In genomic region chr2:158283136-158283535, GRCm38 (mm10) we compare ENCODE assay signal across 30 mouse cellular contexts. TPM values are rescaled to one million over a fixed set of nuclear protein-coding genes. Genes with fewer than 3 reads are reported as not detected.
"Had no signal": no experiment of that assay in that cellular context is flagged by ENCODE, and none has a peak within 500 bp of the region (broad histone marks: within the 10 kb centered on the region; RNA-seq: fewer than 3 reads in every experiment).

No protein-coding gene starts in this region.

- ATAC-seq: hindbrain, embryonic 16.5 days; inflammation-experienced regulatory T-cells, adult 6 months; intestine, embryonic 15.5 days; intestine, postnatal 0 days; liver, embryonic 12.5 days had no signal

- DNase-seq: gastrocnemius, adult 2 months; gastrocnemius, postnatal 10 days; gastrocnemius, postnatal 25 days; heart, adult 2 months; heart, postnatal 10 days; heart, postnatal 4 days; kidney, adult 18-20 months; kidney, adult 8-10 months; kidney, postnatal 10 days; kidney, postnatal 4 days had no signal

- H3K9me3 ChIP-seq: heart, embryonic 12.5 days; hindbrain, embryonic 10.5 days; hindbrain, embryonic 12.5 days; intestine, embryonic 15.5 days; limb, embryonic 13.5 days; limb, embryonic 15.5 days; liver, embryonic 12.5 days had no signal

- H3K4me1 ChIP-seq: intestine, embryonic 15.5 days; limb, embryonic 15.5 days had no signal

- H3K36me3 ChIP-seq: heart, embryonic 12.5 days; hindbrain, embryonic 10.5 days; hindbrain, embryonic 12.5 days; intestine, embryonic 15.5 days; limb, embryonic 13.5 days; limb, embryonic 15.5 days; liver, embryonic 12.5 days had no signal

- H3K27me3 ChIP-seq: hindbrain, embryonic 12.5 days; intestine, embryonic 15.5 days; limb, embryonic 13.5 days had no signal

- H3K27ac ChIP-seq: gastrocnemius, adult 2 months; heart, adult 2 months; hindbrain, embryonic 10.5 days; hindbrain, embryonic 12.5 days; hindbrain, embryonic 14.5 days; intestine, embryonic 15.5 days; layer of hippocampus, adult 2 months; left cerebral cortex, adult 2 months; limb, embryonic 13.5 days; limb, embryonic 15.5 days; liver, embryonic 12.5 days; liver, embryonic 14.5 days had no signal

- H3K4me3 ChIP-seq: gastrocnemius, adult 2 months; heart, adult 2 months; heart, embryonic 12.5 days; hindbrain, embryonic 10.5 days; hindbrain, embryonic 12.5 days; intestine, embryonic 15.5 days; layer of hippocampus, adult 2 months; left cerebral cortex, adult 2 months; limb, embryonic 13.5 days; limb, embryonic 15.5 days; liver, embryonic 12.5 days had no signal

RNA-seq across cellular contexts. Expression of gene Bpi, which starts 25.2 kb away (rescaled TPM):
- polyA plus RNA-seq: heart, adult 2 months; heart, embryonic 12.5 days; heart, embryonic 14.5 days; heart, embryonic 16.5 days; hindbrain, embryonic 10.5 days; hindbrain, embryonic 12.5 days; hindbrain, embryonic 14.5 days; hindbrain, embryonic 16.5 days; inflammation-experienced regulatory T-cells, adult 6 months; intestine, embryonic 15.5 days; intestine, postnatal 0 days; kidney, embryonic 16.5 days; limb, embryonic 11.5 days; limb, embryonic 13.5 days; limb, embryonic 15.5 days; liver, adult 2 months; liver, embryonic 12.5 days; liver, embryonic 14.5 days; liver, embryonic 16.5 days had no signal

RNA-seq across cellular contexts. Expression of gene D630003M21Rik, which starts 54.1 kb away (rescaled TPM):
- polyA plus RNA-seq: inflammation-experienced regulatory T-cells, adult 6 months had no signal
